Mouse (Mus musculus) large intestine, adult 2 months (tissue): ENCODE results near the gene Lrp11. TPM values are rescaled to one million over a fixed set of nuclear protein-coding genes. Genes with fewer than 3 reads are reported as not detected.

Experiments used
- DNase-seq: peaks from one replicate; pipeline ENCODE4 v3.0.0-alpha.2; 2012; ENCODE audit warnings: low read depth, low spot score
- WGBS: fragments of 180-500 bp; shearing (Covaris S2); methylation state at CpG from one replicate; pipeline ENCODE4 v1.1.7; 2018; 5-methylcytosine and 5-hydroxymethylcytosine counted together
- polyA plus RNA-seq: library from polyadenylated mRNA; depleted of rRNA; stranded (reverse); fragments of >200 nt; gene quantifications from 2 replicates; pipeline ENCODE4 v1.2.3, GENCODE M21; 2012

Lrp11 gene
- polyA plus RNA-seq, 1 experiment, result 1.7 TPM

DNA sequence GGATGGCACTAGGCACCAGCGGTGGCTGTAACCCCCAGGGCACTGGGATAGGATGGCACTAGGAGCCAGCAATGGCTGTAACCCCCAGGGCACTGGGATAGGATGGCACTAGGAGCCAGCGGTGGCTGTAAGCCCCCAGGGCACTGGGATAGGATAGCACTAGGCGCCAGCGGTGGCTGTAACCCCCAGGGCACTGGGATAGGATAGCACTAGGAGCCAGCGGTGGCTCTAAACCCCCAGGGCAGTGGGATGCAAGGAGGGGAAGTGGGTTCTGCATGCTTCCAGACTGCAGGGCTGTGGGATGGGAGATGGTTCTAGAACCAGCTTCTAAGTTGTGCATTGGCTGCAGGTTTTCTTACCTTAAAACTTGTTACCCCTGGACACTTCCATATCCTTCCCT is 31.1 kb downstream of the Lrp11 start:
- no peak for DNase-seq
- WGBS, result 80% methylated on average over 5 of the region's 5 CpGs

DNA sequence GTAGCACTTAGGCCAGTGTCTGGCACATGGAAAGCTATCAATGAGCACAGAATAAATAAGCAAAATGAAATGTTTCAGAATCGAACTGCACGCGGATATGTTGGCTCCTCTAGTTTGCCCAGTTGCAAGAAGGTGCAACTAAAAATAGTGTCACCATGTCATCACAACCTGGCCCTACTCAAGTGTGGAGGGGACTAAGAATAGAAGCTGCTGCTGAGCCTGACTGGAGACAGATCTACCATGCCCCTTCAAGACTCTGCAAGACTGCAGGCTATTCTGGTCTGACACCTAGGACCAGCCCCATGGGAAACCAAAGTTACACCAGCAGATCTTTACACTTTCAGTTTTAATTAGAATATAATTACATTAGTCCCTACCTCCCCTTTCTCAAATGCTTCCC is 32.8 kb downstream of the Lrp11 start:
- no peak for DNase-seq
- WGBS, result 83% methylated on average over 3 of the region's 3 CpGs

DNA sequence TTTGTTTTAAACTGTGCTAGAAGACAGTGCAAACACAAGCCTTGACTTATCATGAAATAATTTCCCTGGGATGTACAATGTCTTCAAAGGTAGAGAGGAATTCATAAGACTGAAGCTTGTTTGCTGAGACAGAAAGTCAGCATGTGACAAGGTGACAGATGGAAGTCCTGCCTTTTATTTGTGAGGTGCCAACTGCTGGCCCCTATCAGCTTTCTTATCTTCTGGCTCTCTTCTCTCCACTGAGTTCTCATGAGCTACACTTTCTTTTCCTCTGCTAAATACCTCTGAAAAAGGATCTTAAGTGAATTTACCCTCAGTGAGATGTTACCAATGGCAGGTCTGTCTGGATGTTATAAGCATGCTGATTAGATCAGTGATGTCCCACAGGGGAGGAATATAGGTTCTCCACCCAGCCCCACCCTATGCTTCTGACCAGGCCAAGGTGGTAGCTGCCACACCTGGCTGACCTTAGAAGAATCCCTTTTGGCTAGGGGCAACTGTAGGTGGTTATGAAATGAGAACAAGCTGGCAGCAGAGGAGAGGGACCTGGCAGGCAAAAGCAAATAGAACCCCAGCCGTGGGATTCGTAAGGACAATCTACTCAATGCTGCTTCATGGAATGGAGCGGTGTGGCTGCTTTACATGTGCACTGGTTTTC is 34.4 kb downstream of the Lrp11 start:
- WGBS, result 92% methylated on average over 3 of the region's 3 CpGs
- DNase-seq, result no peak

DNA sequence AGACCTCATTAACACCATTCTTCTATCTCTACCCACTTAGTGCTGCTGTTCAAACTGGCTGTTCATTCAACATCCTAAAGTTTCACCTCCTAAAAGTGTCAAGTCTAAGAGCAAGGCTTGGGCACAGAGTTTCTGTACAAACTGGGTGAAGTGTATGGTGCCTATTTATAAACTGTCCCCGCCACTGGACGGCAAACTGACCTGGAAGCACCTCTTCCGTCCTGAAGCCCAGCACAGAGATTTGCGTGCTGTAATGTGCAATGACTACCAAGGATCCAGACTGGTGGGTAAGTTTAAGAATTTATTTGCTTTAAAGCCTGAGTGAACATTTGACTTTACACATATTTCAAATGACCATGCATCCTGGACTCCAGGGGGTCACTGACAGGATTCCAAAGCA is 39.5 kb downstream of the Lrp11 start:
- no peak for DNase-seq
- 89% methylated on average over 4 of the region's 4 CpGs for WGBS

DNA sequence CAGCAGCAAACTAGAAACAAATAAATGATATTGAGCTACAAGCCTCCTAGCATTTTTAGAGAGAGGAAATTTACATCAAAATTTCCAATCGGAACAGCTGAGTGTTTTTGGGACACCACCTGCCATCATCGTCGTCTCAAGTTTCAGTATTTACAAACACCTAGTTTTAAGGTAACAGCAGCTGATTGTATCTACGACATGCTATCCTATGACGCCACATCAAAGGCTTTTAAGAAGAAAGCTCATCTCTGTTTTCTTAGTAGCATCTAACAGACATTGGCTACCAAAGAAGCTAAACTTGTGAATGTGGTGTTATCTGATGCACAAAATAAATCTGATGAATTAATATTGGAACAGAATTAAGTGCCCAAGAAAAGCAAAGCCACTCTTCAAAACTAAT is 40.7 kb downstream of the Lrp11 start:
- WGBS, result 84% methylated on average over 5 of the region's 5 CpGs
- DNase-seq, result no peak

DNA sequence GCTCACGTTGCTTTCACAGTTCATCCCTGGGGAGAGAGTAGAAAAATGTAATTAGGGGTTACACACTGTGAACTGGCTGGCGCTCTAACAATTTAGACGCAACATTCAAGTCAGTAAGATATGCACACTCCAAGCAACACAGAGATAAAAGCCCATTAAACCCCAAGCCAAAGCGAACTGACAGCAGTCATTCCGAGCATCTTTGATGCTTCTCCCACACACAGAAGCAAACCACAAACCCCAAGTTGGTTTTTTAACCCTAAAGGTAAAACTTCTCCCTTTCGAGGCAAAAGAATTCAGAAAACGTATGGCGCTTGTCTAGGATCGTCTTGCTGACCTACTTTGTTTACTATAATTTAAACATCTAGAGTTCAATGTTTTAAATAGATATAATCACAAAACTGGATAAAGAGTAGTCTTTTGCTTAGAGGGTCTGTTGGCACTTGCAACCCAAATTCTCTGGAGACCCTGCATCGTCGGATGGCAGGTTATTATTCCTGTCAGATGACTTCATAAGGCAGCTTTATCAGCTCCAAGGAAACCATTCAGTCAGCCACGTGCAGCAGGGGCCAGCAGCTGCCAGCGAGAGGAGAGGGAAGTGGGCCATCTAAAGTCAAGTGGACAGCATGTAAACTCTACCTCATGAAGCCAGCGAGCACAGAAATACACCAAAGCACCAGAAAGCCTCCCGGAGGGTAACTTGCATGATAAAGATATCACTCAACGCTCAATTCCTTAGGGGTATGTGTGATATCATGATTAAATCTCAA is 41.5 kb downstream of the Lrp11 start:
- WGBS, result 75% methylated on average over 16 of the region's 16 CpGs
- no peak for DNase-seq

DNA sequence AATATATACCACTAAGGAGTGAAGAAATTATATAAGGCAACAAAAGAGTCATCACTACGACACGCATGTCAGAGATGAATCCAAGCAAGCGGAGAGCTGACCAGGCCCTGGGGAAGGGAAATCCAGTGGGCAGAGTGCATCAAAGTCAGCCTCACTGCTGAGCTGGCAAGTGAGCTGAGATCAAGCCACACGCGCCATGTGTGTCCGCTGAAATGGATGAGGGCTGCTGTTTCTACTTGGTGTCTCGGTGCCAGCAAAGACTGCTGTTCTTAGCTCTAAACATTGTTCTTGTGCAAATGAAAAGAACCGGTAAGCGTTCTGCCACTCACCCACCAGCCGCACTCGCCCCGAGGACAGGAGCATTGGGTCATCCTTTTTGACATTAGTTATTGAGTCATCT is 50.8 kb downstream of the Lrp11 start:
- WGBS, result 97% methylated on average over 12 of the region's 12 CpGs
- no peak for DNase-seq

DNA sequence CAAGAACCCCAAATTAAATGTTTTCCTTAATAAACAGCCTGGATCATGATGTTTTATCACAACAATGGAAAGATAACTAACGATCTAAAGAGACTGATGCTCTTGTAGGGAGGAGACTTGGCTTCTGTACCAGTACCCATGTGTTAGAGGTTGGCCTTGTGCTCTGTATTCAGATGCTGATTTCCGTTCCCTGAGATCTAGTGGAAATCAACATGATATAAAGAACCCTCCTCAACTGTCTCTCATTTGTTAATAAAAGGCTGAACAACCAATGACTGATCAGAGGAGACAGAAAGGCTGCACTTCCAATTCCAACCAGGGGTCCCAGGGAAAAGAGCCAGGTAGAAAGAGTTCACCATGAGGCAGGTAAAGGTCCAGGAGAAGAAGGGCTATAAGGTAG is 56.3 kb downstream of the Lrp11 start:
- DNase-seq, result no peak
- whole genome bisulfite sequencing, result 88% methylated on average over 2 of the region's 2 CpGs

DNA sequence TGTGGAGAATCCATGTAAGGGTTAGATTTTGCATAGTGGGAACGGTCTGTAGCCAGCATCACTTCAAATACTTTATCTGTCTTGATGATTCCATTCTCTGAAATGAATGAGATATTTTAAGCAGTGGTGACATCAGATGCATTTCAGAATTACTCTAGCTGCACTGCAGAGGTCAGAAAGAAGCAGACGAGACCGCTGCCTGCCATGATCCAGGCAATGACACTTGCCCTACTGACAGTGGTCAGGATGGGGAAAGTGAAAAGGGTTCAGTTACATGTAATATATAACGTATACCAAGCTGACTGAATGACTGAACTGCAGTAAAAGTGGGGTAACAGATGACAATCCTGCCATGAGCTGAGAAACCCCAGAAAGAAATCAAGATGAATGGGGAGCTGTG is 59.5 kb downstream of the Lrp11 start:
- DNase-seq, result no peak
- 88% methylated on average over 4 of the region's 4 CpGs for WGBS

DNA sequence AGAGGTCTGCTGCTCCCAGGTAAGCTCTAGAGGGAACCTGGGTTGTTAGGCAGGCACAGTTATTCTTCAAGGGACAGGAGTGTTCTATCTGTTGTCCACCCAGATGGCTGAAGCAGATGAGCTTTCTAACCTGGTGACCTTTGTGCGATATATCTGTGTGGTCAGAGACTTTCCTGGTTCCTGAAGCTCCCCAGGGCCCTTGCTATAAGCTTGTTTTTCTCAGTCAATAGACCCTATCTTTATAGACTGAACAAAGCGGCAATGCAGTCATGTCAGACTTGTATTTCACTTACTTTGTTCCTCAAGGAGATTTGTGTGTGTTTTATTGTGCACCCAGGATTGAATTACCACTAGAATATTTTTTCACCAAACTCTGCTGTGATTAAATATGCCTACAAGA is 61.5 kb downstream of the Lrp11 start:
- no peak for DNase-seq
- 78% methylated on average over 2 of the region's 2 CpGs for WGBS

DNA sequence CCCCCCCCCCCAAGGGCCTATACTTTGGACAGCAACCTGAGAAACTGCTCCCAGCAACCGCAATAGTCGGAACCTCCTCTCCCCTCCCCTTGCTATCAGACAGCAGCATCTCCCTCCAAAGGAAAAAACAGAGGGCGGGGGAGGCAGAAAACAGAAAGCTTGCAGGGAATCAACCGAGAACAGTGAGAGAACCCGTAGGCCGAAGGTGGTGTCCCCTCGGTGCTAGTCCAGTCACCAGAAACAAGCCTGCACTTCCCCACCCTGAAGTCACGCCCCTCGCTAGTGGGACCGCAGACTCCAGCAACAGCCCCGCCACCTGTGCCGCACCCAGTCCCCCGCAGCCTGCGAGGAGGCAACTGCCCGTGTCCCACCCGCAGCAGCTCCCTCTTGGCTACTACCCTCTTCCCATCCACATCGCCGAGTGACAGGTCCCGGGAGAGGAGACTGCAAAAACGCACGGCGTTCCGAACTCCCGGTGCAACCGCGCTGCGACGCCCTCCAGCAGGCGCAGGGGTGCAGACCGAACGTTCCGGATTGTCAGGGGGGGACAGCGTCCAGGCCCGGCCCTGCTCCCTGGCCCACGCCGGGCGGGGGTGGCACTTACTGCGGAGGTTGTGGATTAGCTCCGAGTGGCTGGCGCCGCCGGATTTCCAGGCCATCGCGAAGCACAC is 73.0 kb downstream of the Lrp11 start:
- no peak for DNase-seq
- under 1% methylated on average over 44 of the region's 44 CpGs for WGBS

DNA sequence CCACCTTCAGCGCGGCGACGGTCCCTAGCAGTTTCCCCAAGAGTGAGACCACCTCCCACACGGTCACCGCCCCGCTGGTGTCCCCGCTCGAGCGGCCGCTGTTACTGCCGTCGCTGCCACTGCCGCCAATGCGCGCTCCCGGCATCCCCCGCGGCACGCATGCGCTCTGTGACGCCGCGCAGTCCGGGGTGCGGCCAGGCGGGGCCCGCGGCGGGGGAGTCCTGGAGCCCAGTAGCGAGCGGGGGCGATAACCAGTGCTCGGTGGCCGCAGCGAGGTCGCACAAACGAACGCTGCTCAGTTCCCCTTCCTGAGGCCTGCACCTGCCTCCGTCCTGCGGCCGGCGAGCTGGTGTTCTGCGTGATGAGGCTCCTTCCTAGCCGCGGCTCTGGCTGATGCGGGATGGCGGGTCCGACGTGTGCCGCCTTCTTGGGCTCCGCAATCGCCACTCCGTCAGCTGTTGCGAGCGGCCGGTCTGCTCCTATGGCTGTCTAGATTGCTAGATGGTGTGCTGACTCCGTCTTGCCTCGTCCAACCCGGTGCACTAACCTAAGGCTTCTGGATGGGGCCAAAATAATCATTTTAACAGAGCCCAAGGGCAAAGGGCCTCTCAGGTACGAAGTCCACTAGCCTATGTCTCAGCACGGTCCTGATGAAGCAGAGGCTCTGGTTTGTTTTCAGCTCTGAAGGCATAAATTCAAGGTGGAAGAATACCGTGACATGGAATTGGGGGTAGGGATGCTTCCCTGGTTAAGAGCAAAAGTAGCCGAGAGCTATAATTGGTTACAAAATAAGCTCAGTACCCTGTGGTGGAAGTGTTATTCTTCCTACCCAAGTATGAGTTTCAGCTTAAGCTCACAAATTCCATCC is 73.8 kb downstream of the Lrp11 start:
- DNase-seq, result no peak
- under 1% methylated on average over 64 of the region's 64 CpGs for WGBS

DNA sequence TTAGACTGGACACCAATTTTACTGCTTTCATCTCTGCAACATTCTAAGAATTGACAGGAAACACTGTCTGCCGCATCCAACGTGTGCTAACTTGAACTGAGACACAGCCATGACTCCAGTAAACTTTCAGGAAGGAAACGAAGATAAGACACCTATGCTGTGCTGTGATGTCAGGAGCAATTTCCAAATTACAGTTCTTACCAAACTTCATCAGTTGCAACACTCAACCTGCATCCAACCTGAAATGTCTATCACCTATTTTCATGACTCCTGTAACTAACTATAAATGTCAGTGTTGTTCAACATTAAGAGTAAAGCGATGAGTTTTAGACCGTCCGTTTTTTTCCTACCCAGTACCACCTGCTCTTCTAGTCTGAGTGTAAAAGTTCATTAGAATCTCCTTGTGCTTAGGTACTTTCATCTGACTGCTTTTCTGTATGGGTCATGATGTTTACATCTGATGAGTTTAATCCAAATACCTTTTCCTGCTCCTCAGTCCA is 74.5 kb downstream of the Lrp11 start:
- DNase-seq, result no peak
- 33% methylated on average over 6 of the region's 6 CpGs for WGBS

DNA sequence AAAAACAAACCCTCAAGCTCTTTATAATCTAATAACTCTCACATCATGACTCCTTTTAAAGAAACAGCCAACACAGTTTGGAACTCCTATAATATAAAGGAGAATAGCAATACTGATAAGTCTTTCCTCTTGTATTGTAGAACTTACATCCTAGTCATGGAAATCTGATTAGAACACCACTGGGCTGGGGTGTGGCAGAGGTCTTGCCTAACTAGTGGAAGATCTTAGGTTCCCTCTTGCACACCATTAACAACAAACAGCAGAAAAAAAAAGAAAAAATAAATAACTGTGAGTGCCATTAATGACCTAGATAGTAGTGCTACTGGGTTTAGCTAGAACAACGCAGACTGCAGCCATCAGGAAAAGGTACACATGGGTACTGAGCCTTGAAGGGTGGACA is 75.3 kb downstream of the Lrp11 start:
- 90% methylated on average over 1 of the region's 1 CpGs for WGBS

DNA sequence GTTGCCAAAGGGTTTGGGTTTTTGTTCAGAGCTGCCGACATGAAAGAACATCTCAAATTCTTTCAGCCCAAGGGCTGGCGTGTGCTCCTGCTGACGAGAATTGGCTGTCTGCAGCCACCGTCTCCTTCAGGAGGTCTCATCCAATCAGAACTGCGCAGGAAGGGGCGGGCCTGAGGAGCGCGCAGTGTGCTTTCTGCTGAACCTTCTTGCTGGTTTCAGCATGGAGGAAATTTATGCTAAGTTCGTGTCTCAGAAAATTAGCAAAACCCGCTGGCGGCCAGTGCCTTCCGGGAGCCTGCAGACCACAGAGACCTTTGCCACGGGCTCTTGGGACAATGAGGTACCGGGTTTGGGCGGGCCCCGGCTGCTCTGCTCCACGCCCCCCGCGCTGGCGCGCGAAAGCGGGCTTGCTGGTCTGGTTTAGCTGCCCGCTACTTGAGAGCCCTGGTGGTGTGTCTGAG is 77.8 kb downstream of the Lrp11 start, which contains the start of gene Nup43:
Gene Nup43, plus strand, starts transcription at position 162 of the 461 bp plus-strand sequence.
- DNase-seq, result peak; percentile 78
- under 1% methylated on average over 24 of the region's 24 CpGs for WGBS

More for the DNA sequence above, 75.3 kb downstream of the Lrp11 start:
- DNase-seq, result no peak

DNA sequence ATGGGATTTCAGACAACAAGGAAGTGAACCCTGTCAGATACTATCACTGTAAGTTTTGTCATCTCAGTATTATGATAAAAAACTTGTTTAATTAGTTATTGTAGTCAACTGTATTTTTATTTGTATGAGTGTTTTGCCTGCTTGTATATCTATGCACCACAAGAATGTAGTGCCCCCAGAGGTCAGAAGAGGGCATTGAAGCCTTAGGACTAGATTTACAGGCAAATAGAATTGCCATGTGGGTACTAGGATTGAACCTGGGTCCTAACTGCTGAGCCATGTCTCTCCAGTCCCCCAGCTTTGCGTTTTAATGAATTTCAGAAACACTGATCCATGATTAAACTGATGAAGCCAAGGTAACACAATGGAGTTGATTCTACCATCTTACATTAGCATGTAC is 84.1 kb downstream of the Lrp11 start:
- no peak for DNase-seq
- WGBS, result 56% methylated on average over 1 of the region's 1 CpGs
